Mouse (Mus musculus) cerebellum, adult (tissue): ENCODE data around the gene Zfp113.

ENCODE experiments used
- ATAC-seq: cut with Nextera tagmentation; 2 replicates; pipeline ENCODE4 v1.9.2; 2017; ENCODE audit warnings: mild to moderate bottlenecking, moderate library complexity, mixed read lengths; ENCODE audit not compliant: insufficient number of reproducible peaks, low FRiP score, low TSS enrichment

Zfp113 gene

DNA sequence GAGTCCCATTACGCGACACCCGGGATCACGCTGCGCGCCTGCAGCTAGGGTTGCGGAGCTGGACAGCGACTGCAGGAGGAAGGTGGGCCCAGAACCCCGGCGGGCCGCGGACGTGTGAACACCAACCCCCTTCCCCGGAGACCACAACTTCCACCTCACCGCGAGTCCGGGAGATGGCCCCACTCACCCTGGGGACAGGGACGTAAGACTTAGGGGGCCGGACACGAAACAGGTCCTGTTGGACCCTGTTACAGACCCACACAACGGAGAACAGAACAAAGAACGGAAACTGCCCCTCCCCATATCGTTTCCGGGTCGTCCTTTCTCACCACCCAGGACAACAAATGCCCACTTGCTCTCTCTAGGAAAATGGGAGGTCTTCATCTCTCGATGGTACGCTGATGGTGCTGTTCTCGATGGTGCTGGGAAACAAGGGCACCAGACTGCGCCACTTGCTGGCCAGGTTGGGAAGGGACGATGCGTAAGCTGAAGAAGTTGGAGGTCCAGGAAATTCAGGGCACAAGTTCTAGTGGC lies at the start of gene Zfp113:
Gene Zfp113, minus strand, starts transcription at position 302 of the 534 bp plus-strand sequence.
- ATAC-seq, result peak; percentile 98

DNA sequence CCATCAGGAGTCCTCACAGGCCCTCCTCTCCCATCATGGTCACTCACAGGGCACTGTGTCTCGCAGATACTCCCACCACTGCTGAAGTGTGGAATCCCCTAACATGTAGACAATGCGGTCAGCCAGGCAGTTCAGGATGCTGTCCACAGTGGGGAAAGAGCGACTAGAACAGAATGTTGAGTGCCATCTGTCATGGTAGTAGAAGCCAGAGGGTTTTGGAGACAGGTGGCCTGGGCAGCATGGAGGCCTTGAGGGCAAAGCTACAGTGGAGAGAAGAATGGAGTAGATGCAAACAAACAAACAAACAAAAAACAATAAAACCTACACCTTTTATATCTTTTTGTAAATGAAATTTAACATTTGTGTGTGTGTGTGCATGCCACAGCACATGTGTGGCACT lies 46.5 kb upstream of the Zfp113 start:
- ATAC-seq, result no peak

DNA sequence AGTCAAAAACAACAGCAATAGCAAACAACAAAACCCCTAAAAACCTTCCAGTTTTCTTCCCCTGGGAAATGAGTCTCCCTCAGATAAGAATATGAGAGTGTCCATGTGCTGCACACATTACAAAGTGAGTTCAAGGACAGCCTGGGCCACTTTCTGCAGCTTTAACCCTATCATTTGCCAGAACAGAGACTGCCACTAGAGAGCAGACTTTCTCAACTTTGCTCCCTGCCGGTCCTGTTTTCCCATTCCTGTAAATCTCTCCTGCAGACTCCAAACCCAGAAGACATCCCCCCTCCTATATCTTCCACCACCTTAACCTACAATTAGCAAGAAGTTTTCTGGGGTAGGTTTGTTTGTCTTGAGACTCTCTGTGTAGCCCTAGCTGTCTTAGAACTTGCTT lies 44.0 kb upstream of the Zfp113 start:
- ATAC-seq, result no peak

DNA sequence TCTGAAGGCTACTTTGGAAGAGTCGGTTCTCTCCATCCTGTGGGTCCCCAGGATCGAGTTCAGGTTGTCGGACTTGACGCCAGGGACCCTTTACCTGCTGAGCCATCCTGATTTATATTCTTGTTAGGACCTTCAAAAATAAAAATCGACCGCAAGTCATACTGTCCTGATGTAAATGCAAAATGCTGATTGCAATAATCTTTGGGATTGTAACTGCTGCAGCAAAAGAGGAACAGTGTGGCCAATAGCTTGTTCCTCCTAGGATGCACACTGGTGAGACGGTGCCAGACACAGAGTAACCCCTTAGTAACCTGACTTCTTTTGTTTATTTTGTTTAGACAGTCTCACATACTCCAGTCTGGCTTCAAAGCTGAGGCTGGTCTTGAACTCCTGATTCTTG lies 39.9 kb upstream of the Zfp113 start:
- no peak for ATAC-seq

DNA sequence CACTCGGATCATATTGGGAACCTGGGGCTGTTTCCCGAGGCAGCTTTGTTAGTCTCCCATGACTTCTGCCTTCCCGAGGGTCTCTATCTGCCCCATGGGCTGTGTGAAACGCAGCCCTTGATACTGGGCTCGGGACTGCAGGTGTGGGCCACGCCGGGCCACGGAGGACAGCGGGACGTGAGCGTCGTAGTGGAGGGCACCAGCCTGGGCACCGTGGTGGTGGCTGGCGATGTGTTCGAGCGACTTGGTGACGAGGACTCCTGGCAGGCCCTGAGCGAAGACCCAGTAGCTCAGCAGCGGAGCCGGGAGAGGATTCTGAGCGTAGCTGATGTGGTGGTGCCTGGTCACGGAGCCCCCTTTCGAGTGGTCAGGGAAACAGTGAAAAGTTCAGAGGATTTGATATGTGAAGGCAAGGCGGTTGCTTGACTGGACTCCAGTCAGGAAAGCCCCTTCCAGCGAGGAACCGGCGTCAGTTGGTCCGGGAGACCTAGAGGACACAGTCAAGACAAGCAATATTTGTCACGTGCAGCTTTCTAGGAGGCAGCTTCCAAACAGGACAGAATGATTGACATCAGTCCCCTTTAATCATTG lies 39.3 kb upstream of the Zfp113 start:
- peak; percentile 47; the same call in 1 of the 2 replicates for ATAC-seq

DNA sequence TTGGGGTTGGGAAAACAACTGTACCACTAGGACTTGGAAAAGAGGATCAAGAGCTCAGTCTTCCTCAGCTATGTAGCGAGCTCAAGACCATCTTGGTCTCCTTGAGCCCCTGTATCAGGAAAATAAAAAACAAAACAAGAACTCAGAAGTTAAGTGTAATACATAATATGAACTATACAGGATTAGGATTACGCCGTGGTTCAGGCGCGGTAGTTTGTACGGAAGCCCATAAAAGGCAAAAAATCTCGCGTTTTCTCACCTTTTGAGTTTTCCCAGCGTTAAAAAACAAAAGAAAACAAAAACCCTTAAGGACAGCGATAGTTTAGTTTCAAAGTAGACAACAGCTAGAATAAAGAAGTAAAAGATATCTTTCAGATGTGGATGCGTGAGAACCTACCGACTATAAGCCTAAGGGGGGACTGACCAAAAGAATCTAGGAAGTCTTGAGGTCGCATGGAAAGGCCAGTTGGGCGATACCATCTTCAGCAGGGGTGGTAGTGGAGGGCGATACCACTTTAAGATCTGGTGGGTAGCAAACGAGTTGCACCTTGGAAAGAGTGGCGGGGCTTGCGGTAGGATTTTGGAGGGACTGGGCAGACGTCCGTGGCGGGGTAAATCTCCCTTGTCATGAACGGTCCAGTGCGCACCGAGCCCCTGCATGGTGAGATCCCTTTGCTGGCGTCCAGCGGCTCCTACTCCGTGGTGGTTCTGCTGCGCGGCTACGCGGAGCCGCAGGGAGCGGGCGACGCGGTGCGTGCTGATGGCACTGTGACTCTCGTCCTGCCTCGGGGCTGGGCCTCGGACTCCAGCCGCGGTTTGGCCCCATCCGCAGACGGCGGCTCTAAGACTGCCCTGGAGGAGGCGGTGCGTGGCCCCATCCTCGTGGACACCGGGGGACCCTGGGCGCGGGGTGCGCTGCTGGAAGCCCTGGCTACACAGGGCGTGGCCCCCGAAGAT lies 38.5 kb upstream of the Zfp113 start, which contains the start of gene Mblac1:
Gene Mblac1, plus strand, starts transcription at position 544 of the 957 bp plus-strand sequence.
- peak; percentile 85 for ATAC-seq

DNA sequence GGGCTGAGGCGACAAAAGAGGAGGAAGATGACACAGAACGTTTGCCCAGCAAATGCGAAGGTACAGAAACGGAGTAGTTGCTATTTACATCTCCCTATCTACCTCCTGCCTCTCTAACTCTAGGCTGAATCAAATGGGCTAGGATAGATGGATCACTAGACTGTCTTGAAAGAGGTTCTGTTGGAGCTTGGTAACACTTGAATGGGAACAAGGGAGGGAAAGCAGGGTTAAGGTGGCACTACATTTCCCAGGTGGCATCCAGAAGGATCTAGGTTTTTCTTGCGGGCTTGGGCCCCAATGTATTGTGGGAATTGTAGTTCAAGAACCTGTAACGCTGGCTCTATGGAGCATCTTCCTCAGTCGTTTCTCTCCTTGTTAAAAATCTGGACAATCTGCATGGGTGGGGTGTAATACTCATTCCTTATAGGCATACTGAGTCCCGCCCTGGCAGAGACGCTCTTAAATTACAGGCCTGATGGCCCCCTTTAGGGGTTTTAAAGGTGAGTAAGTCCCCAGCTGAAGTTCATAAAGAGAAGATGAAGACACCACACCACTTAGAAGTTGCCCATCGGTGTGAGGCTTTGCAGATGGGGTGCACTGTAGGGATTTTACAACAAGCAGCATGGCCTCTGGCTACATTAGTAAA lies 32.2 kb upstream of the Zfp113 start:
- peak; percentile 90 for ATAC-seq

DNA sequence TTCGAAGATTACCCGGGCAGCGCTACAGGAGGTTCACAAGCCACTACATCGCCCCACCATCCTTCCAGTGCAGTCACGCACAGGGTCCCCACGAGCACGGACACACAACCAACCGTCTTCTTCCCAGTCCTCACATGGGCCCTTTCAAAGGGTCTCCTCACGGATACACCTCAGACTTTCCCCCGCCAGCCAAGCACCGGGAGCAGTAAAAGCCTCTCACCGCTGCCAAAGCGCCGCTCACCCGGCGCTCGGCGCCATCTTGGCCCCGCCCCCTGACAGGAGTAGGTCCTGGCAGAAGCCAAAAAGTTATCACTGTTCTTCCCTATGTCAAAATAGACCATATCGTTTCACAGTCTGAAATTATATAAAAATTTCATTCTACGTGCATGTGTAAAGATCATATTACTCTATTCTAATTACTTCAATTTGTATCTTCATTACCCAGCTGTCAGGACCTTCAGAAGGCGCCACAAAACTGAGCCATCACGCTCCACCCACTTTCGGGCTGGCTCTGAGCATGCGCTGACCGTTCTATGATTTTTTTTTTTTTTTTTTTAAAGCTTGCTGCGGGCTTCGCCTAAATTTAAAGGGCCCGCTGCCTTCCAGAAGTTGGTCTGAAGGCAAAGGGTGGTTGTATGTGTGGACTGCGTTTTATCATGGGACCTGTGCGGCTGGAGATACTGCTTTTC lies 31.6 kb upstream of the Zfp113 start, which contains the start of the genes Taf6 and Cnpy4:
Gene Taf6, minus strand, starts transcription at position 502 of the 689 bp plus-strand sequence.
Gene Cnpy4, plus strand, starts transcription at position 536 of the 689 bp plus-strand sequence.
- peak; percentile 70; the same call in 1 of the 2 replicates for ATAC-seq

DNA sequence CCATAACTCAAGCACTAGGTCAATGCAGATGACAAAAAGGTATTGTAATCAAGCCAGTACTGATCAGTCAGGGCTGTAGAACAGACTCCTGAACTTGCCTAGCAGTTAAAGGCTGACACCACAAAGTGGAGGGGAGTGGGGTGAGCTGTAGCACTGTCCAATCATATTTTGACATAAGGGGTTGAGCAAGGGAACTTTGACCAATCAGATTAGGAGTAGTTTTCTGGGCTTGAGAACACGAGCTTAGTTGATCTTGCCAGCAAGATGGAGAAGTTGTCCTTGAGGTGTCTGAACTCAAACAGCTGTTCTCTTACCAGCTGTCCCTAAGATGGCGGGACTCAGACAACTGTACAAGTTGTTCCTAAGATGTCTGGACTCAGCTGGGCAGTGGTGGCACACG lies 17.7 kb upstream of the Zfp113 start:
- ATAC-seq, result no peak

DNA sequence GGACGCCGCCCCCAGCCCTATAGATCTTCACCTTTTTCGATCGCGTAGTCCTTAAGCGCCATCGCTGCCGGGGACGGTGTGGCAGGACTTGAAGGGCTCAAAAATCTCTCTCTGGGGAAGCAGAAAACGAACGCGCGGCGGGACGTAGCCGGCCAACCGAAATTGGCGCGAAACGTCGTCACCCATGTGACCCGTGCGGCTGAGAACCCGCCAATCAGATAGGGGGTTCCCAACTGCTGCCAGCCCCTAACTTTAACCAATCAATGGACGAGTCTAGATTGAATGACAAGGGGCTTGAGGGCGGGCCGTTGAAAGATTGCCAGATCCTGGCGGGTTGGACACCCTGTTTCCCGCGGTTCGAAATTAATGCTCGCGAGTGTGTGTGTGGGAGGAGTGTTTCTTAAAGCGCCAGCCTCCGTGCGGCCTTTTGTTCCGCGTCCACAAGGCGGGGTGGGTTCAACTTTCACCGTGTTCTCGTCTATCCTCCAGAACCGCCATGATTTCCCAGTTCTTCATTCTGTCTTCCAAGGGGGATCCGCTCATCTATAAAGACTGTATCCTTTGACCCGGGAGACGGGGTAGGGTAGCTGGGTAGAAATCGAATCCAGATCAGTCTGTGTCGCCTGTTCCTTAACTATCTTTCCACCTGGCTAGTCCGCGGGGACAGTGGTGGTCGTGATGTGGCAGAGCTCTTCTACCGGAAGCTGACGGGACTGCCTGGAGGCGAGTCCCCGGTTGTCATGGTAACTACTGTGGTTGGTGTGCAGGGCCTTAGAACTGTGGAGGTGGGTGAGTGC lies 16.3 kb upstream of the Zfp113 start, which contains the start of the genes Ap4m1 and Mcm7:
Gene Ap4m1, plus strand, starts transcription at position 308 of the 797 bp plus-strand sequence.
Gene Mcm7, minus strand, starts transcription at position 728 of the 797 bp plus-strand sequence.
- peak; percentile 78 for ATAC-seq

DNA sequence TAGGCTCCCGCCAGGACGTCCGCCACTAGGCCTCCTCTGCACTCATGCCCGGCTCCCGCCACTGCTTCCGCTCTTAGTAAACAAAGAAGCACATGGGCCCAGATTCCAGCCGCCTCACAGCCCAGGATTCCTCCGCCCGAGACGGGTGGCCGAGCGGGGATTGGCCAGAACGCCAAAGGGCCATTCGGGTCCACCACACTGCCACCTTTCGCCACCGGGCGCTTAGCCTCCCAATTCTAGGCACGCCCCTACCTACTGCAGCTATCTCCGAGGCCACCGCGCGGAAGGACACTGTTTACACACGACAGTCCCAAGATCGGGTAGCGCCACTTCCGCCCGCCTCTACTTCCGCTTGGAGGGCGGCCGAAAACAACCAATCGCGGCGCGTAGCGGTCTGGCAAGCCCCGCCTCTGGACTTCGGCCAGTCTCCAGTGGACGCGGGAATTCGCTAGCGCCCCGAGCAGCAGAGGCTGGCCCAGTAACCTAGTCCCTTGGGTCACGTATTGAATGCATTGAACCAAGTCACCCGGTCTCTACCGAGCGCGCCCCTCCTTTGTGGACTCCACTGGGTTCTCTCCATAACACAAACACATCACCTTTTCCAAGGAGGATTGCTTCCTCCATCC lies 15.5 kb upstream of the Zfp113 start:
- peak; percentile 80 for ATAC-seq

DNA sequence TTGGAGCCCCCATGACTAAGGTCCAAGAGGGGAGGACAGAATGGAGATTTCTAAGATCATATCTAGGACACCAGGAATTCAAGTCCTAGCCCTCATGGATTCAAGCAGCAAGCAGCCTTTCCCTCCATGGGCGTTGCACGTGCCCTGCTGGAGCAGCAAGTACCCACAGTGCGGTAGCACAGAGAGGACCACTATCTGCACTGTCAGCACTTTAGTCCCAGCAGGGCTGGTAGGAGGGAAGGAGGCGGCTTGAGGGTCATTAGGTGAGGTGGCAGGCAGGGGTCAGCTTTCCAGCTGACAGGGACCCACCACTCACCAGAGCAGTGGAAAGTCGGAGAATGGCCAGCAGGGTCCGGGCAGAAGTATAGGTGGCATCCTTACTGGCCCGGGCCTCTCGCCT lies 10.1 kb upstream of the Zfp113 start:
- no peak for ATAC-seq

DNA sequence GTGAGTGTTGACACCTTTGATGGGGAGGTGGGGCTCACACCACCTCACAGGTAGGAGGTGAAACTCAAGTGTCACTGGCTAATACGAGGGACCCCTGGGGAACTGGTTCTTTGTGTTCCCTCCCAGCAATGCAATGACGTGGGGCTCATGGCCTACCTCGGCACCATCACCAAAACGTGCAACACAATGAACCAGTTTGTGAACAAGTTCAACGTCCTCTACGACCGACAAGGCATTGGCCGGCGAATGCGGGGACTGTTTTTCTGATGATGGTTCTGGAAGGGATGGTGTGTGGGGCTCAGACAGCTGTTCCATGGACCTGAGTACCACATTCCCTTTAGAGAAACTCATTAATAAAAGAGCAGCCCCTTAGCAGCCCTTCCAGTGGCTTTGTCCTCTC lies 8.1 kb upstream of the Zfp113 start:
- no peak for ATAC-seq

DNA sequence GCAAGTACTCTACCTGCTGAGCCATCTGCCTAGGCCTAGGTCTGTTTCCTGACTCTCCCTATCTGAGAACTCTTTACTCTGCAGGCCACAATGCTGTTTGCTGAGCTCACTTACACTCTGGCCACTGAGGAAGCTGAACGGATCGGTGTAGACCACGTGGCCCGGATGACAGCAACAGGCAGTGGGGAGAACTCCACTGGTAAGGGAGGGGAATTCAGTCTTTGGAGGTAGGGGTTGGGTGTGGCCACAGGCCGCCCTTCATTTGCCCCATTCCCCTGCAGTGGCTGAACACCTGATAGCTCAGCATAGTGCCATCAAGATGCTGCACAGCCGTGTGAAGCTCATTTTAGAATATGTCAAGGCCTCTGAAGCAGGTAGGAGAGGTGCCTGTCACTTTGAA lies 7.5 kb upstream of the Zfp113 start:
- no peak for ATAC-seq

DNA sequence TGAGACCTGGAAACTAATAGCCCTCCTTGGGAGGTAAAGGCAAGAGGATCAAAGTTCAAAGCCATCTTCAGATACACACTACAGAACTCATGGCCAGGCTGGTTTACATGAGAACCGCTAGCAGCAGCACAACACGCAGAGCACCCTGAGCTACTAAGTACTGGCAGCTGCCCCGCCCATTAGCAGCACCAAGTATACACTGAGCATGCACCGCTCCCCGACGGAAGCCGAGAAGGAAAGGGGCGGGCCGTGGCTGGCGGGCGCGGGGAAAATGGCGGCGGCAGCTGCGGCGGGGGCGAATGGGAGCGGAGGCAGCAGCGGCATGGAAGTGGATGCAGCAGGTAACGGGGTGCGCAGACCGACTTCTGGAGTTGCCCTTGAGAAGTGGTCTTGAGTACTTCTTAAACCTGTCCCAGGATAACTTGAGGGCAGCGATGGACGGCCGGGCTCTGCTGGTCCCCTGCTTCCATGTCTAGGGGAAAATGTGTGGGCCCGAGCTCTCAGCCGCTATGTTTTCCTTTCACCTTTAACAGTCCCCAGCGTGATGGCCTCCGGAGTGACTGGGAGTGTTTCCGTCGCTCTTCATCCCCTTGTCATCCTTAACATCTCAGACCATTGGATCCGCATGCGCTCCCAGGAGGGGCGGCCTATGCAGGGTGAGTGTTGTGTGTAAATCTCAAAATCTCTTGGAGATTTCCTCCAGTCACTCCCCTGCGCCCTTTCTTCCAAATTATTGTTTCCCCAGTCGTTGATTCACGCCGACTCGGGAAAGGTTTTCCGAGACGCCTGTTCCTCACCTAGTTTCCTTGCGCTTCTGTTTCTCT lies 5.5 kb upstream of the Zfp113 start, which contains the start of gene Cops6:
Gene Cops6, plus strand, starts transcription at position 230 of the 824 bp plus-strand sequence.
- ATAC-seq, result peak; percentile 93

DNA sequence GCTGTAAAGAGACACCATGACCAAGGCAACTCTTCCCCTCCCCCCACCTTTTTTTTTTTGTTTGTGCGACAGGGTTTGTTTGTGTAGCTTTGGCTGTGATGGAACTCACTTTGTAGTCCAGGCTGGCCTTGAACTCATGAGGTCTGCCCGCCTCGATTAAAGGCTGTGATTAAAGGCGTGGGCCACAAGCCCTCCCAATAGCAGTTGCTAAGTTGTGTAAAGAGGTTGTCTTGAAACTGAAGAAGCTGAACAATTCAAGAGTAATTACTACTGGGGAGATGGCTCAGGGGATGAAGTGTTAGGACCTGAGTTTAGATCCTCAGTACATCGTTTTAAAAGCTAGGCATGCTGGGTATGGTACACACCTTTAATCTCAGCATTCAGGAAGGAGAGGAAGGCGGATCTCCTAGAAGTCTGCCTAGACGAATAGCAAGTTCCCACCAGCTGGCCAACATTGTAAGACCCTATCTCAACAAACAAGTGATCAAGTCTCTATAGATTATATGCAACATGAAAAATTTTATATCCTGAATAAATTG lies 4.7 kb upstream of the Zfp113 start:
- ATAC-seq, result no peak

DNA sequence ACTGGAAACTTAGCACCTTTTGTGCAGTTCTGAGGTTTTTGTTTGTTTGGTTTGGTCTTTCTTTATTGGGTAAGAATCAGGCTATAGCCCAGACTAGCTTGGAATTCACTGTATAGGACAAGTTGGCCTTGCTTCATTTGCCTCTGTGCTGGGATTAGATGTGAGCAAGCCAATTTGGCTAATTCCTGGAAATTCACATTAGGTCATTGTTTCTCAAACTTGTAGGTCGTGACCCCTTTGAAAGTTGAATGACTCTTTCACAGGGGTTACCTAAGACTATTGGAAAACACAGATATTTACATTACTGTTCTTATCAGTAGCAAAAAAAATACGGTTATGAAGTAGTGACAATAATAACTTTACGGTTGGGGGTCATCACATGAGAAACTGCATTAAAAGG lies 1.2 kb downstream of the Zfp113 start:
- no peak for ATAC-seq
